Mouse (Mus musculus) B cell, adult 2 months (primary cell): ENCODE measurements around the gene Myh14.
"Not testable (repeated sequence)": the region's sequence is repeated elsewhere in the genome, so short reads cannot be mapped to it uniquely, and the experiment has no call there.

Source experiments
- DNase-seq, 2 experiments: peaks; one replicate each; pipeline ENCODE4 v3.0.0; 2022

The Myh14 gene

GRCm38 (mm10) chr7:44670803-44671202 lies at the start of gene Myh14:
Gene Myh14 (minus strand): TSS chr7:44670843.
- DNase-seq: peak; percentile 37 to 48

- DNase-seq: no peak
These were observed 39.2 kb upstream of the Myh14 start for GRCm38 (mm10) chr7:44709881-44710280.

- no peak for DNase-seq
These were observed 37.9 kb upstream of the Myh14 start, which contains the start of gene Izumo2 for GRCm38 (mm10) chr7:44708574-44708973. Gene Izumo2 (plus strand): TSS chr7:44708742.

- DNase-seq: not testable (repeated sequence)
These were observed 37.5 kb upstream of the Myh14 start for GRCm38 (mm10) chr7:44708093-44708492.

GRCm38 (mm10) chr7:44707169-44707675 lies 36.6 kb upstream of the Myh14 start:
- no peak for DNase-seq

GRCm38 (mm10) chr7:44706322-44706721 lies 35.7 kb upstream of the Myh14 start:
- DNase-seq: no peak

- no peak for DNase-seq
These were observed 34.4 kb upstream of the Myh14 start for GRCm38 (mm10) chr7:44705086-44705485.

GRCm38 (mm10) chr7:44704363-44704762 lies 33.7 kb upstream of the Myh14 start:
- peak; percentile 46 to 53 for DNase-seq

- DNase-seq: no peak
These were observed 32.3 kb upstream of the Myh14 start for GRCm38 (mm10) chr7:44702985-44703384.

GRCm38 (mm10) chr7:44701921-44702320 lies 31.3 kb upstream of the Myh14 start:
- DNase-seq: peak in 1 of 2 experiments; percentile 13

GRCm38 (mm10) chr7:44697980-44698379 lies 27.3 kb upstream of the Myh14 start:
- DNase-seq: no peak

GRCm38 (mm10) chr7:44697191-44697710 lies 26.6 kb upstream of the Myh14 start:
- no peak for DNase-seq

- DNase-seq: no peak
These were observed 24.6 kb upstream of the Myh14 start for GRCm38 (mm10) chr7:44695223-44695622.

GRCm38 (mm10) chr7:44693427-44694175 lies 23.0 kb upstream of the Myh14 start:
- DNase-seq: no peak

- DNase-seq: no peak
These were observed 18.7 kb upstream of the Myh14 start for GRCm38 (mm10) chr7:44689331-44689730.

- DNase-seq: peak; percentile 25 to 29
These were observed 18.2 kb upstream of the Myh14 start for GRCm38 (mm10) chr7:44688890-44689289.

GRCm38 (mm10) chr7:44685531-44686402 lies 15.1 kb upstream of the Myh14 start:
- DNase-seq: no peak

- no peak for DNase-seq
These were observed 13.0 kb upstream of the Myh14 start for GRCm38 (mm10) chr7:44683656-44684055.

- DNase-seq: no peak
These were observed 6.0 kb upstream of the Myh14 start for GRCm38 (mm10) chr7:44676611-44677010.

GRCm38 (mm10) chr7:44676126-44676525 lies 5.5 kb upstream of the Myh14 start:
- DNase-seq: no peak

GRCm38 (mm10) chr7:44675171-44675570 lies 4.5 kb upstream of the Myh14 start:
- no peak for DNase-seq

GRCm38 (mm10) chr7:44674511-44674910 lies 3.9 kb upstream of the Myh14 start:
- DNase-seq: no peak

GRCm38 (mm10) chr7:44672193-44672592 lies 1.6 kb upstream of the Myh14 start:
- DNase-seq: peak; percentile 24
